Mouse (Mus musculus) megakaryocyte, adult 5-6 weeks (primary cell): ENCODE measurements around the gene Dcaf10. TPM values are rescaled to one million over a fixed set of nuclear protein-coding genes. Genes with fewer than 3 reads are reported as not detected.
A peak's percentile ranks its signal among the peaks of the same experiment; 100 is the strongest.
"Not testable (repeated sequence)": the region's sequence is repeated elsewhere in the genome, so short reads cannot be mapped to it uniquely, and the experiment has no call there.

Experiments
- ATAC-seq: 2 replicates; pipeline ENCODE4 v1.8.0; 2016; ENCODE audit warnings: mild to moderate bottlenecking, inconsistent platforms; ENCODE audit not compliant: poor library complexity, severe bottlenecking
- total RNA-seq, 2 experiments: library from RNA; stranded (forward) in 1 of 2; stranded (reverse) in 1 of 2; fragments of 153-499, 151-499 nt in 1 of 2; fragments of 221-1000, 200-1000 nt in 1 of 2; gene quantifications; 2 replicates each; pipeline versions ENCODE4 v1.2.3 to v1.2.4; 2015 to 2017

Gene Dcaf10
- total RNA-seq, 2 experiments from 2014 or later, result 11.7 to 19.6 TPM

- peak; percentile 67 for ATAC-seq
These were observed 51.1 kb downstream of the Dcaf10 start for GRCm38 (mm10) chr4:45392994-45393393.

GRCm38 (mm10) chr4:45393658-45394057, 51.8 kb downstream of the Dcaf10 start:
- peak; percentile 67 for ATAC-seq

GRCm38 (mm10) chr4:45396211-45396610, 54.3 kb downstream of the Dcaf10 start:
- peak; percentile 24; the same call in 1 of the 2 replicates for ATAC-seq

- ATAC-seq, result not testable (repeated sequence)
These were observed 56.4 kb downstream of the Dcaf10 start for GRCm38 (mm10) chr4:45398315-45398714.

- ATAC-seq, result no peak
These were observed 57.7 kb downstream of the Dcaf10 start for GRCm38 (mm10) chr4:45399421-45400210.

- ATAC-seq, result no peak
These were observed 60.4 kb downstream of the Dcaf10 start for GRCm38 (mm10) chr4:45402281-45402680.

GRCm38 (mm10) chr4:45402878-45403498, 61.1 kb downstream of the Dcaf10 start:
- peak; percentile 25; the same call in 1 of the 2 replicates for ATAC-seq

- ATAC-seq, result no peak
These were observed 61.6 kb downstream of the Dcaf10 start for GRCm38 (mm10) chr4:45403499-45403878.

- ATAC-seq, result no peak
These were observed 62.2 kb downstream of the Dcaf10 start for GRCm38 (mm10) chr4:45404086-45404485.

- ATAC-seq, result no peak
These were observed 63.4 kb downstream of the Dcaf10 start for GRCm38 (mm10) chr4:45405315-45405714.

- ATAC-seq, result no peak
These were observed 64.5 kb downstream of the Dcaf10 start for GRCm38 (mm10) chr4:45406397-45406796.

GRCm38 (mm10) chr4:45407001-45407702, 65.3 kb downstream of the Dcaf10 start:
- ATAC-seq, result no peak

GRCm38 (mm10) chr4:45407703-45408334, 65.9 kb downstream of the Dcaf10 start:
- no peak for ATAC-seq

- ATAC-seq, result peak; percentile 79
These were observed 66.7 kb downstream of the Dcaf10 start, which contains the start of gene Slc25a51 for GRCm38 (mm10) chr4:45408427-45409132. Gene Slc25a51 (minus strand): TSS chr4:45408766.

- peak; percentile 63 for ATAC-seq
These were observed 67.4 kb downstream of the Dcaf10 start for GRCm38 (mm10) chr4:45409270-45409669.

GRCm38 (mm10) chr4:45411181-45411790, 69.4 kb downstream of the Dcaf10 start:
- ATAC-seq, result no peak

GRCm38 (mm10) chr4:45412433-45413192, 70.7 kb downstream of the Dcaf10 start:
- no peak for ATAC-seq

- no peak for ATAC-seq
These were observed 71.9 kb downstream of the Dcaf10 start for GRCm38 (mm10) chr4:45413674-45414338.

GRCm38 (mm10) chr4:45416314-45416713, 74.4 kb downstream of the Dcaf10 start:
- ATAC-seq, result no peak
